Mouse (Mus musculus): ENCODE results near the gene Cbx8. TPM values are rescaled to one million over a fixed set of nuclear protein-coding genes. Genes with fewer than 3 reads are reported as not detected.
A peak's percentile ranks its signal among the peaks of the same experiment; 100 is the strongest.

The Cbx8 gene
- polyA plus RNA-seq, 1 experiment from 2014 or later = 6.9 TPM

GRCm38 (mm10) chr11:119043761-119044550 is 3.2 kb upstream of the Cbx8 start:
- WGBS = 8% methylated on average over 10 of the region's 10 CpGs
- no peak overlapping the region for H3K27ac ChIP-seq
- peaks cover 3% of the 10 kb centered on the region; the same call in 1 of the 2 replicates for H3K36me3 ChIP-seq
- ATAC-seq (ENCODE audit: insufficient read depth, low FRiP score, low read depth) = no peak
- no peak overlapping the region for H3K4me3 ChIP-seq (replicated peaks)
- peak overlapping the region; percentile 35; the same call in 1 of the 2 replicates for H3K4me2 ChIP-seq
- no peaks in the 10 kb centered on the region for H3K9me3 ChIP-seq
- peaks cover 79% of the 10 kb centered on the region for H3K27me3 ChIP-seq (replicated peaks)
- H3K9ac ChIP-seq = no peak overlapping the region
- peaks cover 61% of the 10 kb centered on the region for H3K4me1 ChIP-seq

GRCm38 (mm10) chr11:119043273-119043540 is 2.4 kb upstream of the Cbx8 start:
- Histone ChIP-seq H3K27me3 (replicated peaks) (peaks cover 76% of the 10 kb centered on the region), H3K4me2 (no peak overlapping the region; the same call in 1 of the 2 replicates), H3K4me1 (peaks cover 66% of the 10 kb centered on the region)

GRCm38 (mm10) chr11:119042466-119043272 is 1.9 kb upstream of the Cbx8 start:
- Histone ChIP-seq H3K36me3 (peaks cover 8% of the 10 kb centered on the region; the same call in 1 of the 2 replicates), H3K4me1 (peaks cover 67% of the 10 kb centered on the region), H3K27me3 (replicated peaks) (peaks cover 76% of the 10 kb centered on the region), H3K9ac (0 out of 2 replicates have a peak overlapping the region, but pooled peaks have one; percentile 6), H3K9me3 (no peaks in the 10 kb centered on the region), H3K4me3 (replicated peaks) (peak overlapping the region; percentile 76), H3K27ac (no peak overlapping the region), H3K4me2 (peak overlapping the region; percentile 37)
- 2% methylated on average over 52 of the region's 52 CpGs for WGBS
- ATAC-seq (ENCODE audit: insufficient read depth, low FRiP score, low read depth) = no peak

More at GRCm38 (mm10) chr11:119043273-119043540, 2.4 kb upstream of the Cbx8 start:
- no peaks in the 10 kb centered on the region for H3K9me3 ChIP-seq
- peaks cover 8% of the 10 kb centered on the region; the same call in 1 of the 2 replicates for H3K36me3 ChIP-seq
- H3K27ac ChIP-seq = no peak overlapping the region
- no peak for ATAC-seq (ENCODE audit: insufficient read depth, low FRiP score, low read depth)
- 0 out of 2 replicates have a peak overlapping the region, but pooled peaks have one; percentile 6 for H3K9ac ChIP-seq
- H3K4me3 ChIP-seq (replicated peaks) = 0 out of 2 replicates have a peak overlapping the region, but pooled peaks have one; percentile 8
- WGBS = 10% methylated on average over 4 of the region's 4 CpGs

- Histone ChIP-seq H3K9me3 (no peaks in the 10 kb centered on the region), H3K36me3 (peaks cover 8% of the 10 kb centered on the region; the same call in 1 of the 2 replicates), H3K27ac (no peak overlapping the region), H3K4me2 (peak overlapping the region; percentile 99), H3K9ac (no peak overlapping the region), H3K4me3 (replicated peaks) (peak overlapping the region; percentile 76), H3K27me3 (replicated peaks) (peaks cover 72% of the 10 kb centered on the region), H3K4me1 (peaks cover 69% of the 10 kb centered on the region)
- no peak for ATAC-seq (ENCODE audit: insufficient read depth, low FRiP score, low read depth)
- 1% methylated on average over 31 of the region's 31 CpGs for WGBS
Measured at GRCm38 (mm10) chr11:119041750-119042465, 1.1 kb upstream of the Cbx8 start.

GRCm38 (mm10) chr11:119041325-119041716 is 552 bp upstream of the Cbx8 start:
- peaks cover 8% of the 10 kb centered on the region; the same call in 1 of the 2 replicates for H3K36me3 ChIP-seq
- peaks cover 64% of the 10 kb centered on the region for H3K4me1 ChIP-seq
- H3K4me3 ChIP-seq (replicated peaks) = peak overlapping the region; percentile 76
- peak overlapping the region; percentile 48; the same call in 1 of the 2 replicates for H3K9ac ChIP-seq
- under 1% methylated on average over 31 of the region's 31 CpGs for WGBS
- H3K4me2 ChIP-seq = peak overlapping the region; percentile 99
- no peak for ATAC-seq (ENCODE audit: insufficient read depth, low FRiP score, low read depth)
- H3K9me3 ChIP-seq = no peaks in the 10 kb centered on the region
- peaks cover 71% of the 10 kb centered on the region for H3K27me3 ChIP-seq (replicated peaks)
- no peak overlapping the region for H3K27ac ChIP-seq

GRCm38 (mm10) chr11:119039732-119040512 is 847 bp downstream of the Cbx8 start:
- Histone ChIP-seq H3K4me1 (peaks cover 67% of the 10 kb centered on the region), H3K27ac (no peak overlapping the region), H3K4me2 (peak overlapping the region; percentile 87), H3K27me3 (replicated peaks) (peaks cover 71% of the 10 kb centered on the region), H3K36me3 (peaks cover 8% of the 10 kb centered on the region; the same call in 1 of the 2 replicates), H3K4me3 (replicated peaks) (peak overlapping the region; percentile 76), H3K9me3 (no peaks in the 10 kb centered on the region), H3K9ac (peak overlapping the region; percentile 73)
- ATAC-seq (ENCODE audit: insufficient read depth, low FRiP score, low read depth) = no peak
- 14% methylated on average over 21 of the region's 21 CpGs for WGBS

GRCm38 (mm10) chr11:119038744-119039484 is 1.9 kb downstream of the Cbx8 start:
- H3K27me3 ChIP-seq (replicated peaks) = peaks cover 70% of the 10 kb centered on the region
- H3K9me3 ChIP-seq = no peaks in the 10 kb centered on the region
- H3K4me2 ChIP-seq = no peak overlapping the region
- H3K9ac ChIP-seq = no peak overlapping the region
- 69% methylated on average over 22 of the region's 22 CpGs for WGBS
- peaks cover 8% of the 10 kb centered on the region; the same call in 1 of the 2 replicates for H3K36me3 ChIP-seq
- no peak for ATAC-seq (ENCODE audit: insufficient read depth, low FRiP score, low read depth)
- no peak overlapping the region for H3K4me3 ChIP-seq (replicated peaks)
- H3K27ac ChIP-seq = no peak overlapping the region
- H3K4me1 ChIP-seq = peaks cover 69% of the 10 kb centered on the region

- H3K9ac ChIP-seq = no peak overlapping the region
Measured at GRCm38 (mm10) chr11:119037780-119038401, 2.9 kb downstream of the Cbx8 start.

GRCm38 (mm10) chr11:119036934-119037779 is 3.6 kb downstream of the Cbx8 start:
- Histone ChIP-seq H3K27me3 (replicated peaks) (peaks cover 56% of the 10 kb centered on the region), H3K9ac (no peak overlapping the region), H3K9me3 (no peaks in the 10 kb centered on the region), H3K4me2 (peak overlapping the region; percentile 92), H3K4me1 (peaks cover 61% of the 10 kb centered on the region), H3K36me3 (peaks cover 8% of the 10 kb centered on the region; the same call in 1 of the 2 replicates), H3K27ac (no peak overlapping the region), H3K4me3 (replicated peaks) (peak overlapping the region; percentile 43)
- ATAC-seq (ENCODE audit: insufficient read depth, low FRiP score, low read depth) = no peak
- WGBS = 4% methylated on average over 57 of the region's 57 CpGs

More at GRCm38 (mm10) chr11:119037780-119038401, 2.9 kb downstream of the Cbx8 start:
- H3K27me3 ChIP-seq (replicated peaks) = peaks cover 63% of the 10 kb centered on the region
- peak overlapping the region; percentile 43 for H3K4me3 ChIP-seq (replicated peaks)
- no peak overlapping the region for H3K27ac ChIP-seq
- H3K36me3 ChIP-seq = peaks cover 8% of the 10 kb centered on the region; the same call in 1 of the 2 replicates
- H3K4me2 ChIP-seq = peak overlapping the region; percentile 92
- peaks cover 68% of the 10 kb centered on the region for H3K4me1 ChIP-seq
- ATAC-seq (ENCODE audit: insufficient read depth, low FRiP score, low read depth) = no peak
- 30% methylated on average over 18 of the region's 18 CpGs for WGBS
- H3K9me3 ChIP-seq = no peaks in the 10 kb centered on the region

Measured in stomach, embryonic 15.5 days (tissue).